Mouse (Mus musculus): Measurements from ENCODE around the gene Ccndbp1. TPM values are rescaled to one million over a fixed set of nuclear protein-coding genes. Genes with fewer than 3 reads are reported as not detected.
"Not testable (repeated sequence)": the region's sequence is repeated elsewhere in the genome, so short reads cannot be mapped to it uniquely, and the experiment has no call there.

The Ccndbp1 gene
- polyA plus RNA-seq (2012; ENCODE audit: insufficient read depth, insufficient read length, missing spikeins): 37.4 and 38.1 TPM in 2 replicates

DNA sequence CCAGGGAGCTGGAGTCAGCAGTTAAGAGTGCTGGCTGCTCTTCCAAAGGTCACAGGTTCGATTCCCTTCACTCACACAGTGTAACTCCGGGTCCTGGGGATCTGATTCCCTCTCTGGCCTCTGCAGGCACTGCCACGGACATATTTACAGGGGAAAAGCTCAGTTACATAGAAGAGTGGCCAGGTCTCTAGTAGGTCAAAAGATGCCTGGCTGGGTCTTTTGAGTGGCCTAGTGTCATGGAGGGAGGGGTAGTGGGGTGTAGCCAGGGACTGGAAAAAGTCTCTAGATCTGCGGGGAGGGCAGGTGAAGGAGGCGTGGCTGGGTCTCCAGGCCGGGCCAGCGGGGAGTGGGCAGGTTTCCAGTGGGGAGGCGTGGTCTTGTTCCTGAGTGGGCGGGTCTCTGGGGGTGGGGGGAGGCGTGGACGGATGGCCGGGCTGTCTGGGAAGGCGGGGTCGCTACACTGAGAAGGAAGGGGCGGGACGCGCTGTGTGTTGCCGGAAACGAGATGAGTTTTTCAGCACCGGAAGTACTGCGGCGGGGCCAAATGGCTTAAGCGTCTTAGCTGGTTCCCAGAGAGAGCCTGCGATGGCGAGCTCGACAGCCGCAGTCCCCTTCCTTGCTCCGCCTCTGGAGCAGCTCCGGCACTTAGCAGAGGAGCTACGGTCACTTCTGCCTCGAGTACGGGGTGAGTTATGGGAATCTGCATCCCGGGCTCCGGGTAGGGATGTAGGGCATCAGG lies at the start of gene Ccndbp1:
Ccndbp1 (plus strand) TSS at position 479 of the 739 bp plus-strand sequence.
- peak within 1 kb of the TSS; percentile 74 for H3K4me3 ChIP-seq (ENCODE audit: insufficient read depth, low read depth, low read length)
- no peak within 1 kb of the TSS for H3K27ac ChIP-seq (replicated peaks; ENCODE audit: low read depth, low read length)

GRCm38 (mm10) chr2:120959363-120959762 lies 48.8 kb upstream of the Ccndbp1 start:
- Histone ChIP-seq H3K27ac (replicated peaks; ENCODE audit: low read depth, low read length) (no peak overlapping the region), H3K4me3 (ENCODE audit: insufficient read depth, low read depth, low read length) (no peak overlapping the region), H3K4me1 (ENCODE audit: control insufficient read depth, insufficient read depth, insufficient read length, low read length) (no peaks in the 10 kb centered on the region; the same call in 1 of the 2 replicates)

More for the DNA sequence above, at the start of gene Ccndbp1:
- peaks cover 3% of the 10 kb centered on the region; the same call in 1 of the 2 replicates for H3K4me1 ChIP-seq (ENCODE audit: control insufficient read depth, insufficient read depth, insufficient read length, low read length)

- no peaks in the 10 kb centered on the region; the same call in 1 of the 2 replicates for H3K4me1 ChIP-seq (ENCODE audit: control insufficient read depth, insufficient read depth, insufficient read length, low read length)
- H3K27ac ChIP-seq (replicated peaks; ENCODE audit: low read depth, low read length): no peak overlapping the region
- no peak overlapping the region for H3K4me3 ChIP-seq (ENCODE audit: insufficient read depth, low read depth, low read length)
Observed at GRCm38 (mm10) chr2:120959827-120960226, 48.4 kb upstream of the Ccndbp1 start.

GRCm38 (mm10) chr2:120960261-120960660 lies 47.9 kb upstream of the Ccndbp1 start:
- no peak overlapping the region for H3K4me3 ChIP-seq (ENCODE audit: insufficient read depth, low read depth, low read length)
- H3K4me1 ChIP-seq (ENCODE audit: control insufficient read depth, insufficient read depth, insufficient read length, low read length): no peaks in the 10 kb centered on the region; the same call in 1 of the 2 replicates
- H3K27ac ChIP-seq (replicated peaks; ENCODE audit: low read depth, low read length): no peak overlapping the region

DNA sequence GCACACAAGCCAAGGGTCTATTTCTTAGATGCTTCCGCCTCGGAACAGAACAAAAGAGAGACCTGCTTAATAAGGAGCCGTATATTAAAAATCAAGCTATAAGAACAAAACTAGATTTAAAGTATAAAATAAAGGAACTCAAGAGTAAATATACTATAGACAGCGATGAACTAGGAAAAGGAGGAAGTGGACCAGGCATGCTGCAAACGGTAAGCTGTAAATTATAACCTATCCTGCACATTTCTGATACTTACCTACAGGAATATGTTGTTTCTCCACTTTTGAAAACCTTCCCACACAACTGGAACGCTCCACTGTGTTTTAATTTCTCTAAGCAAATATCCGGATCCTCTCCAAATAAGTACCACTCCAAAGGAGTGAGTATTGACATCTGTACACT lies 45.1 kb upstream of the Ccndbp1 start:
- Histone ChIP-seq H3K27ac (replicated peaks; ENCODE audit: low read depth, low read length) (no peak overlapping the region), H3K4me3 (ENCODE audit: insufficient read depth, low read depth, low read length) (no peak overlapping the region)

DNA sequence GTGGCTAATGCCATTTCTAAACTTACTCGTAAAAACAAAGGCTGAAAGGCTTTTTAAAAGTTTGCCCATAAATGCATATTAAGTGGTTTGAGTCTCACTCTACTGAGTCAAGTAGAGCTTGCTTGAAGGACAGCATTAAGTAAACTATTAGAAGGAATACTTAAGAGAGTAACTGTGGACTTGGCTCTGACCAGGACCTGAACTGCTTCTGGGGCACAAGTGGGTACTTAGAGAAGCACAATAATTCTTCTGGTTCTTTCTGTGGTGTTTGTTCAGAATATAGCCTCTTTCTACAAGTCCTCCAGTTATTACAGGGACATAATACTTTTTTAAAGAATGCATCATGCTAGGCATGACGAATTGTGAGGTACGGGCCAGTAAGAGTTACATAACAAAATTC lies 42.7 kb upstream of the Ccndbp1 start:
- Histone ChIP-seq H3K4me1 (ENCODE audit: control insufficient read depth, insufficient read depth, insufficient read length, low read length) (peaks cover 2% of the 10 kb centered on the region), H3K4me3 (ENCODE audit: insufficient read depth, low read depth, low read length) (no peak overlapping the region), H3K27ac (replicated peaks; ENCODE audit: low read depth, low read length) (no peak overlapping the region)

More for the DNA sequence above, 45.1 kb upstream of the Ccndbp1 start:
- H3K4me1 ChIP-seq (ENCODE audit: control insufficient read depth, insufficient read depth, insufficient read length, low read length): peaks cover 2% of the 10 kb centered on the region

DNA sequence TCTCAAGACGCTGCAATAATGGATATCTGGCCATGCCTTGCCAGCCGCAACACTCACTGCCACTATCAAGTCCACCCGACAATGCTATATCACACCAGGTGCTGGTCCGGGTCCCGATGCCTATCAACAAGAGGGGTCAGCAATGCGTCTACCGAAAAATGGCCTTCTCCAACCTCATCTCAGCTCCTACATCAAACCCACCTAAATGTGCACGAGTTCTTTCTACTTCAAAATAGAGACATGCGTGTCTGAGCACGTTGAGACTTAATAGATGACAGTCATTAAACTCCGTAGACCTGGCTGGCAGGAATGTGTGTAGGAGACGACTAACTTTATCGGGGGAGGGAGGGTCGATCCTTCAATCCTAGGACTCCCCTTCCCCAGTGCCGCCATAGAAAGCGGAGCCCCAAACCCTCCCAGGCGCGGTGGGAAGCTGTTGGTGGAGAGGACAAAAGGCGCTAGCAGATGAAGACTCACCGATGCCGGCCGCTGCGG lies 38.1 kb upstream of the Ccndbp1 start:
- Histone ChIP-seq H3K4me3 (ENCODE audit: insufficient read depth, low read depth, low read length) (peak overlapping the region; percentile 82), H3K27ac (replicated peaks; ENCODE audit: low read depth, low read length) (peak overlapping the region; percentile 66), H3K4me1 (ENCODE audit: control insufficient read depth, insufficient read depth, insufficient read length, low read length) (peaks cover 2% of the 10 kb centered on the region; the same call in 1 of the 2 replicates)

- peak within 1 kb of the TSS; percentile 75 for H3K27ac ChIP-seq (replicated peaks; ENCODE audit: low read depth, low read length)
- peaks cover 2% of the 10 kb centered on the region; the same call in 1 of the 2 replicates for H3K4me1 ChIP-seq (ENCODE audit: control insufficient read depth, insufficient read depth, insufficient read length, low read length)
- peak within 1 kb of the TSS; percentile 82 for H3K4me3 ChIP-seq (ENCODE audit: insufficient read depth, low read depth, low read length)
Observed at GRCm38 (mm10) chr2:120970559-120971080, 37.6 kb upstream of the Ccndbp1 start, which contains the start of gene Ubr1. Gene Ubr1, minus strand, starts transcription at chr2:120970715.

DNA sequence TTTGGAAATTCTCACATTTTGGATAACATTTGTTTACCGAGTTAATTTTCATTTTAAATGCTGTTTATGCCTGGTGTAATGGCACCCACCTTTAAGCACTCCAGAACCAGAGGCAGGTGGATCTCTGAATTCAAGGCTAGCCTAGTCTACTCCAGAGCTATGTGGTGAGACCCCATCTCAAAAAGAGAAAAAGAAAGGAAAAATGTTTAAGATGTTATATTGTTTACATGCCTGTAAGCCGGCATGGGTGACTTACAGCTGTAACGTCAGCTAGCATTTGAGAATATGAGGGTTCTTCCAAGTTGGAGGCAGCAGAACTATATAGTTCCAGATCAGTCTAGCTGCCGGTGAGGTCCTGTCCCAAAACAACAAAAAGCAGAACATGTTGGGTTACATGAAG lies 36.4 kb upstream of the Ccndbp1 start:
- H3K4me1 ChIP-seq (ENCODE audit: control insufficient read depth, insufficient read depth, insufficient read length, low read length): no peaks in the 10 kb centered on the region
- H3K4me3 ChIP-seq (ENCODE audit: insufficient read depth, low read depth, low read length): no peak overlapping the region
- H3K27ac ChIP-seq (replicated peaks; ENCODE audit: low read depth, low read length): no peak overlapping the region

DNA sequence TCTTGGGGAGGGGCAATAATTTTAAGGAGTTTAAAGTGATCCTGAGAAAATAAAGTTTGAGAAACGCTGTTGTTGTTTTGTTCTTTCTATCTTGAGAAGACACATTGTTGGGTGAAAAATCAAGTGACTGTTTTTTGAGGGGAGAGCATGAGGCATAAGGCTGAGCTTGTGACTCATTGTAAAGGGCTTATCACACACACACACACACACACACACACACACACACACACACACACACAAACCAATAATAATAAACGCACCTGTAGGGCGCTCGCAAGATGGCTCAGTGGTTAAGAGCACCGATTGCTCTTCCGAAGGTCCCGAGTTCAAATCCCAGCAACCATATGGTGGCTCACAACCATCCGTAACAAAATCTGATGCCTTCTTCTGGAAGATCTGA lies 35.9 kb upstream of the Ccndbp1 start:
- H3K27ac ChIP-seq (replicated peaks; ENCODE audit: low read depth, low read length); H3K4me3 ChIP-seq (ENCODE audit: insufficient read depth, low read depth, low read length); H3K4me1 ChIP-seq (ENCODE audit: control insufficient read depth, insufficient read depth, insufficient read length, low read length): not testable (repeated sequence)

- no peak overlapping the region for H3K27ac ChIP-seq (replicated peaks; ENCODE audit: low read depth, low read length)
- H3K4me1 ChIP-seq (ENCODE audit: control insufficient read depth, insufficient read depth, insufficient read length, low read length): peaks cover 1% of the 10 kb centered on the region; the same call in 1 of the 2 replicates
- no peak overlapping the region for H3K4me3 ChIP-seq (ENCODE audit: insufficient read depth, low read depth, low read length)
Observed at GRCm38 (mm10) chr2:120972964-120973363, 35.2 kb upstream of the Ccndbp1 start.

DNA sequence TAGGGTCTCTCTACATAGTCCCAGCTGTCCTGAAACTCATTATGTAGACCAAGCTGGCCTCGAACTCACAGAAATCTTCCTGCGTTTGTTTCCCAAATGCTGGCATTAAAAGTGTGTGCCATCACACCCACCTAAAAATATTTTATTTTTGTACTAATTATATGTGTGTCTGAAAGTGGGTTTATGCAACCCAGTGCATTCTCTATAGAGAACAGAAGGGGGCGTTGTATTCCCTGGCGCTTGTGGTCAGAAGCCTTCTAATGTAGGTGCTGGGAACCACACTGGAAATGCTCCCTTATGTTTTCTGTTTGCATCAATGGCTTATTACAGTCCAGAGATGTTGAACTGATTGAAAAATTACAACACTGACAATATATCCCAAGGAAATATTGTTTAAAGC lies 31.9 kb upstream of the Ccndbp1 start:
- Histone ChIP-seq H3K27ac (replicated peaks; ENCODE audit: low read depth, low read length) (no peak overlapping the region), H3K4me1 (ENCODE audit: control insufficient read depth, insufficient read depth, insufficient read length, low read length) (peaks cover 4% of the 10 kb centered on the region; the same call in 1 of the 2 replicates), H3K4me3 (ENCODE audit: insufficient read depth, low read depth, low read length) (no peak overlapping the region)

GRCm38 (mm10) chr2:120976990-120977925 lies 30.9 kb upstream of the Ccndbp1 start, which contains the start of gene Tmem62:
Gene Tmem62, plus strand, starts transcription at chr2:120977017.
- Histone ChIP-seq H3K27ac (replicated peaks; ENCODE audit: low read depth, low read length) (peak within 1 kb of the TSS; percentile 80), H3K4me1 (ENCODE audit: control insufficient read depth, insufficient read depth, insufficient read length, low read length) (peaks cover 4% of the 10 kb centered on the region; the same call in 1 of the 2 replicates), H3K4me3 (ENCODE audit: insufficient read depth, low read depth, low read length) (peak within 1 kb of the TSS; percentile 95)

- peak overlapping the region; percentile 95 for H3K4me3 ChIP-seq (ENCODE audit: insufficient read depth, low read depth, low read length)
- peak overlapping the region; percentile 64 for H3K27ac ChIP-seq (replicated peaks; ENCODE audit: low read depth, low read length)
Observed at GRCm38 (mm10) chr2:120977926-120978692, 30.1 kb upstream of the Ccndbp1 start.

More at GRCm38 (mm10) chr2:120977926-120978692, 30.1 kb upstream of the Ccndbp1 start:
- peaks cover 4% of the 10 kb centered on the region; the same call in 1 of the 2 replicates for H3K4me1 ChIP-seq (ENCODE audit: control insufficient read depth, insufficient read depth, insufficient read length, low read length)

Measured in brown adipose tissue, adult 24 weeks (tissue).